In the genomic region with DNA sequence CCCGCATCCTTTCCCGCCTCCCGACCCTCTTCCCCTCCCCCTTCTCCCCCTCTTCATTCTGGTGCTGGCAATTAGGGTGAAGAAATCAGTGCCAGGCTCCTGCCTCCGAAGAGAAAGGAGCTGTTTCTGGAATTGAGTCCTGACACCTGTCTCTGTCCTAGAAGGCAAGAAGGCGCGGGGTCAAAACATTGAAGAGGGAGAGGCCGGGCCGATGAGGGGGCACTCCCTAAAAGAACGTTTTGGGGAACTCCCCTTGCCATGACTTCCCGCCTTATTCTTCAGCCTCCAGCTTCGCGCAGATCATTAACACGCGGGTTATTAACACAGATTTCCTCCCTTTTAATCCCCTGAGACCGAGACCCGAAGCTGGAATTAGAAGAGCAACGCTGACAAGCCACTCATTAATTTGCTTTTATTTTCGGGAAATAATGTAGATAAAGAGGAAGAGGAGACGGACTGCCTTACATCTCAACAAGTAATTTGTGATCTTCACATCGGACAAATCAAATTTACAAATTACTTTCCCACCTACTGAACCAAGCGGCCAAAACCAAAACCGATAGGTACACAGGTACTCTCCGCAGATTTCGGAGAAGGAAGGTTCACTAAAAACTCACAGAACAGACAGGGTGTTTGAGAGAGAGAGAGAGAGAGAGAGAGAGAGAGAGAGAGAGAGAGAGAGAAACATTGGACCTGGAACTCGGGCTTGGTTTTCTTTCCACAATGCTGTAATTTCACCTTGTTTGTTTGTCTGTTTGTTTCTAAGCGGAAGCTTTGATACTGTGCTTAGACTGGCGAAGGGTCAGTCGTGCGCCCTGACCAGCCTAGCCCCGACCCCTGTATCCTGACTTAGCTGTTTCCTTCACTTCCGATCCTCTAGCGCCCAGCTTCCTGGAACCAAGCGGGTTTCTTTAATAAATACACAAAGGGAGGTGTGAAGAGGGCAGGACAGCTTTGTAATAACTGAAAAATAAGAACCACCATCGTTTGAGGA, we compare ENCODE assay signal across 9 mouse cellular contexts. TPM values are rescaled to one million over a fixed set of nuclear protein-coding genes. Genes with fewer than 3 reads are reported as not detected.
DNase-seq lines count a peak whose midpoint lies in the region; TF ChIP-seq lines count a peak whose summit lies in the region.
"Had no signal": no experiment of that assay in that cellular context is flagged by ENCODE, and none has a peak within 500 bp of the region (broad histone marks: within the 10 kb centered on the region; RNA-seq: fewer than 3 reads in every experiment).

No protein-coding gene starts in this region.

- TF ChIP-seq CTCF in kidney, adult 2 months (conservative IDR thresholded peaks at IDR 0.05; ENCODE audit: insufficient read depth, insufficient read length, low read depth, low read length): no peak
- no peak for TF ChIP-seq CTCF in brain, embryonic 14.5 days (IDR thresholded peaks at IDR 0.05; ENCODE audit: borderline replicate concordance, extremely low read depth, insufficient read depth, insufficient read length)

- no peaks in the 10 kb centered on the region for H3K4me1 ChIP-seq in kidney, adult 2 months (ENCODE audit: control insufficient read depth, insufficient read depth, low read length)
- H3K4me1 ChIP-seq in limb, embryonic 10.5 days: peaks cover 30% of the 10 kb centered on the region

- peak; percentile 6 to 50 for DNase-seq in adrenal gland, adult (ENCODE audit: inconsistent age in 2 of 2, low spot score in 1 of 2)
- DNase-seq in adrenal gland, postnatal 36 days: no peak
- DNase-seq in kidney, adult 2 months: peak; percentile 23
- DNase-seq in kidney, postnatal 25 days: no peak
- peak; percentile 92 for DNase-seq in brain, embryonic 14.5 days (ENCODE audit: low read depth)
- DNase-seq in limb, embryonic 10.5 days (ENCODE audit: low spot score): peak; percentile 36
- no peak for DNase-seq in adipocyte (ENCODE audit: low spot score)
- no peak for DNase-seq in gastrocnemius, postnatal 14 days

- H3K4me3 ChIP-seq in kidney, adult 2 months (ENCODE audit: insufficient read depth, low read depth, low read length): no peak overlapping the region
- H3K4me3 ChIP-seq in limb, embryonic 10.5 days: no peak overlapping the region
- H3K4me3 ChIP-seq: lung, embryonic 15.5 days had no signal

- H3K9me3 ChIP-seq in limb, embryonic 10.5 days (replicated peaks): no peaks in the 10 kb centered on the region
- H3K9me3 ChIP-seq: lung, embryonic 15.5 days had no signal

- no peak for TF ChIP-seq POLR2A in kidney, adult 2 months (IDR thresholded peaks at IDR 0.05; ENCODE audit: low read depth, low read length)
- TF ChIP-seq POLR2A in brain, embryonic 14.5 days (IDR thresholded peaks at IDR 0.05; ENCODE audit: borderline replicate concordance, extremely low read depth, insufficient read depth, insufficient read length, poor library complexity, severe bottlenecking): no peak

- no peaks in the 10 kb centered on the region for H3K36me3 ChIP-seq in kidney, adult 2 months (ENCODE audit: control insufficient read depth, insufficient read depth, low read length)
- H3K36me3 ChIP-seq in limb, embryonic 10.5 days: no peaks in the 10 kb centered on the region
- H3K36me3 ChIP-seq: lung, embryonic 15.5 days had no signal

- peaks cover 23% of the 10 kb centered on the region for H3K27me3 ChIP-seq in kidney, adult 2 months (replicated peaks; ENCODE audit: control insufficient read depth, insufficient read depth, low read length)
- peaks cover 98% of the 10 kb centered on the region for H3K27me3 ChIP-seq in limb, embryonic 10.5 days (ENCODE audit: low read depth, poor library complexity, severe bottlenecking)

- no peak overlapping the region for H3K27ac ChIP-seq in kidney, adult 2 months (ENCODE audit: insufficient read depth, low read depth, low read length)
- H3K27ac ChIP-seq in limb, embryonic 10.5 days: no peak overlapping the region
- H3K27ac ChIP-seq: lung, embryonic 15.5 days had no signal

- intact Hi-C loops in gastrocnemius, postnatal 14 days (cut with DNase I; ENCODE audit: low total_unique reads): loop anchor here (10.0 kb wide), 1 partner anchor 210 kb away; no protein-coding TSS in a partner anchor

- WGBS in kidney, adult 2 months: 6% methylated on average over 34 of the region's 34 CpGs
- WGBS in limb, embryonic 10.5 days: under 1% methylated on average over 34 of the region's 34 CpGs

RNA-seq across cellular contexts. Expression of gene Otx1, which starts 8.0 kb away (rescaled TPM):
- not detected for total RNA-seq in adrenal gland, postnatal 36 days (2021)
- polyA plus RNA-seq in kidney, adult 2 months (2012; rRNA removed): not detected in 2 replicates
- 18.5 and 18.8 TPM in 2 replicates for polyA plus RNA-seq in brain, embryonic 14.5 days (2012; rRNA removed)
- polyA plus RNA-seq in limb, embryonic 10.5 days (2016; fragmentation: Nextera tagmentation; extraction: Ambion mirVana): 0.14 and 0.15 TPM in 2 replicates
- not detected for total RNA-seq in gastrocnemius, postnatal 14 days (2021)

Comparison
In these comparisons a context has a peak if more than half of its experiments do, and no peak if none do; other contexts are left out.
1. DNase-seq: peak in adrenal gland, adult (2 of 2), kidney, adult 2 months (single experiment), brain, embryonic 14.5 days (single experiment) and limb, embryonic 10.5 days (single experiment); none in adrenal gland, postnatal 36 days (0 of 2), kidney, postnatal 25 days (0 of 2), adipocyte (single experiment) and gastrocnemius, postnatal 14 days (single experiment).
2. RNA of gene Otx1, which starts 8.0 kb away (polyA plus RNA-seq): 18.5 to 18.8 TPM in brain, embryonic 14.5 days; 0.14 to 0.15 TPM in limb, embryonic 10.5 days and not detected in kidney, adult 2 months; every median in the first group is over 10 times any median in the second.